Mouse (Mus musculus) stomach, embryonic 16.5 days (tissue): ENCODE results near the gene Gm20708. TPM values are rescaled to one million over a fixed set of nuclear protein-coding genes. Genes with fewer than 3 reads are reported as not detected.
"Not testable (repeated sequence)": the region's sequence is repeated elsewhere in the genome, so short reads cannot be mapped to it uniquely, and the experiment has no call there.

Source experiments
- ATAC-seq: fragments of 200-750 bp; cut with Nextera tagmentation; 2 replicates; pipeline ENCODE4 v1.8.0; 2017; ENCODE audit warnings: moderate number of reproducible peaks, moderate TSS enrichment; ENCODE audit not compliant: insufficient read depth, low FRiP score
- H3K27ac ChIP-seq: fragments of 300-500 bp; sonication (generic); 2 replicates; pipeline ENCODE4 v1.5.1; 2014; ENCODE audit warnings: low read length
- H3K27me3 ChIP-seq: fragments of 300-500 bp; sonication (generic); 2 replicates; pipeline ENCODE4 v1.6.1; 2014; ENCODE audit warnings: low read length, control low read depth, mixed read lengths; ENCODE audit not compliant: control insufficient read depth, insufficient read depth
- H3K36me3 ChIP-seq: fragments of 300-500 bp; sonication (generic); 2 replicates; pipeline ENCODE4 v1.6.1; 2014; ENCODE audit warnings: low read length; ENCODE audit not compliant: control insufficient read depth, insufficient read depth
- H3K4me1 ChIP-seq: fragments of 300-500 bp; sonication (generic); 2 replicates; pipeline ENCODE4 v1.6.1; 2014; ENCODE audit warnings: low read length, control low read depth, mixed read lengths; ENCODE audit not compliant: control insufficient read depth, insufficient read depth
- H3K4me2 ChIP-seq: fragments of 300-500 bp; sonication (generic); 2 replicates; pipeline ENCODE4 v1.6.1; 2014; ENCODE audit warnings: low read depth, low read length, mixed read lengths
- H3K4me3 ChIP-seq: fragments of 300-500 bp; sonication (generic); replicated peaks from 2 replicates; pipeline ENCODE4 v1.5.1; 2014; ENCODE audit warnings: mild to moderate bottlenecking, low read length
- H3K9ac ChIP-seq: fragments of 300-500 bp; sonication (generic); 2 replicates; pipeline ENCODE4 v1.6.1; 2014; ENCODE audit warnings: low read length
- H3K9me3 ChIP-seq: fragments of 300-500 bp; sonication (generic); replicated peaks from 2 replicates; pipeline ENCODE4 v1.6.1; 2016; ENCODE audit warnings: low read length, control low read depth; ENCODE audit not compliant: control insufficient read depth
- WGBS: fragments of 180-500 bp; shearing (Covaris S2); extraction: QIAGEN DNeasy Blood & Tissue Kit; methylation state at CpG from one replicate; pipeline ENCODE4 v1.1.7; 2014; 5-methylcytosine and 5-hydroxymethylcytosine counted together
- polyA plus RNA-seq: library from polyadenylated mRNA; unstranded; fragments of >200 nt; fragmentation: Nextera tagmentation; extraction: Ambion mirVana; gene quantifications from 2 replicates; pipeline ENCODE4 v1.2.1, GENCODE M21; 2015

Gm20708 gene
- polyA plus RNA-seq, 1 experiment from 2014 or later: 0.68 TPM

DNA sequence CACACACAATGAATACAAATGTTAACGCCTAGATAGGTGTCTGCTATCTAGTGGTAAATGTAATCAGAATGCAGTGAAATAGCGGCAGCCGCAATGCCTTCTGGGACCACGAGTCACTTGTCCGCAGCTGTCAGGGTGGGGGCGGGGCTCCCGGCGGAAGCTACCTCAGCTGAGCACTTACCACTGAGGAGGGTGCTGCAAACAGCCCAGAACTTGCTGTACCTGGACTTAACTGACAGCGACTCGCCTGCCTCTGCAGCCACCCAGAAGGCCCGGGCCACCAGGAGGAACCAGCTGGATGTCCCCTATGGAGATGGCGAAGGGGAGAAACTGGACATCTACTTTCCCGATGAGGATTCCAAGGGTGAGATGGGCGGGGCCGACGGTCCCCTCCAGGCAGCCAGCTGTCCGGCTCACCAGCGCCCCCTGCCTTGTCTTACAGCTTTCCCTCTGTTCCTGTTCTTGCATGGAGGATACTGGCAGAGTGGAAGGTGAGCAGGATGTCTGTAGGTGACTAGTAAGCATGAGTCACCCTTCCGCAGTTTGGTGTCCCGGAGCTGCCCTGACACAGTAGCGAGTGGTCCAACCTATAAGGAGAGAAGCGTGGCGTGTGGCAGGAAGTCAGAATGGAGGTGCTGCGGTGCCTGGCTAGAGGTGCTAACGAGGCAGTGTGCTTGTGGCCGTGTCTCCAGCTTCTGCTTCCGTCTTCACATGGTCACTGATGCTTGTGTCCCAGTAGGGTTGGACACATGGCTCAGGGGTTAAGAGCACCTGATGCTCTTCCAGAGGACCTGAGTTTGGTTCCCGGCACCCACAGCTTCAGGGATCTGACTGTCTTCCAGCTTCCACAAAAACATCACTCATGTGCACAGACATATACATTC is 22.9 kb downstream of the Gm20708 start:
- H3K9me3 ChIP-seq: no peaks in the 10 kb centered on the region
- peak overlapping the region; percentile 38 for H3K4me2 ChIP-seq
- no peak overlapping the region for H3K9ac ChIP-seq
- ATAC-seq: 0 out of 2 replicates have a peak, but pooled peaks have one; percentile 19
- no peaks in the 10 kb centered on the region for H3K27me3 ChIP-seq
- peaks cover 40% of the 10 kb centered on the region for H3K4me1 ChIP-seq
- no peaks in the 10 kb centered on the region for H3K36me3 ChIP-seq
- peak overlapping the region; percentile 33 for H3K4me3 ChIP-seq
- no peak overlapping the region for H3K27ac ChIP-seq
- 23% methylated on average over 28 of the region's 28 CpGs for WGBS

DNA sequence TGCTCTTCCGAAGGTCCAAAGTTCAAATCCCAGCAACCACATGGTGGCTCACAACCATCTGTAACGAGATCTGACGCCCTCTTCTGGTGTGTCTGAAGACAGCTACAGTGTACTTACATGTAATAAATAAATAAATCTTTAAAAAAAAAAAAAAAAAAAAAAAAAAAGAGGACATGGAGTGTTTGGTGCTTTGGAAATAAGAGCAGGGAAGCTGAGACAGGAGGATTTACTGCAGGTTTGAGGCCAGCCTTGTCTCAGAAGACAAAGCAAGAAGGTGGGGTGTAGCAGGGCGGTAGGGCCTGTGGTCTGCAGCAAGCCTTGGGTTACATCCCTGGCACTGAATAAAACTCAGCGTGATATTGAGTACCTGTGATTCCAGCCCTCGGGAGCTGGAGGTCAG is 24.0 kb downstream of the Gm20708 start:
- not testable (repeated sequence) for H3K27me3 ChIP-seq, H3K4me3 ChIP-seq, H3K27ac ChIP-seq, ATAC-seq, H3K9me3 ChIP-seq, H3K36me3 ChIP-seq, H3K4me2 ChIP-seq, H3K9ac ChIP-seq
- H3K4me1 ChIP-seq: peaks cover 34% of the 10 kb centered on the region
- WGBS: 93% methylated on average over 4 of the region's 6 CpGs

DNA sequence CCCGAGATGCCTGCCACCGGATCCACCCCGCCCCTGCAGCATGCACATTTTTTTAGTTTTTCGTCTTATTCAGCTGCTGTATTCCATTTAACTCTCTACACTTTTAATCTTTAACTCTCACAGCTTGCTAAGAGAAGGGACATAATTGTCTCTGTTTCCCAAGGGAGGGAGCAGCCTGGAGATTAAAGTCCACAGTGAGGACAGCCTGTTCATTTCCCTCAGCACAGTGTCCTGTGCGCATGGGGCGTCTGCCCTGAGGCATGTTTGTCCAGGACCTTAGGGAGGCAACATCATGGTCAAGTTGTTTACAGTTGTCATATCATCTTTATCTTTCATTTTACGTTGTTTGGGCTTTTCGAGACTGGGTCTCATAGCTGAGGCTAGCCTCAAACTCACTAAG is 24.6 kb downstream of the Gm20708 start:
- no peak for ATAC-seq
- no peaks in the 10 kb centered on the region for H3K9me3 ChIP-seq
- H3K9ac ChIP-seq: no peak overlapping the region
- peaks cover 28% of the 10 kb centered on the region for H3K4me1 ChIP-seq
- 75% methylated on average over 8 of the region's 8 CpGs for WGBS
- no peaks in the 10 kb centered on the region for H3K36me3 ChIP-seq
- H3K27ac ChIP-seq: no peak overlapping the region; the same call in 1 of the 2 replicates
- no peak overlapping the region for H3K4me3 ChIP-seq
- no peak overlapping the region for H3K4me2 ChIP-seq
- H3K27me3 ChIP-seq: no peaks in the 10 kb centered on the region

DNA sequence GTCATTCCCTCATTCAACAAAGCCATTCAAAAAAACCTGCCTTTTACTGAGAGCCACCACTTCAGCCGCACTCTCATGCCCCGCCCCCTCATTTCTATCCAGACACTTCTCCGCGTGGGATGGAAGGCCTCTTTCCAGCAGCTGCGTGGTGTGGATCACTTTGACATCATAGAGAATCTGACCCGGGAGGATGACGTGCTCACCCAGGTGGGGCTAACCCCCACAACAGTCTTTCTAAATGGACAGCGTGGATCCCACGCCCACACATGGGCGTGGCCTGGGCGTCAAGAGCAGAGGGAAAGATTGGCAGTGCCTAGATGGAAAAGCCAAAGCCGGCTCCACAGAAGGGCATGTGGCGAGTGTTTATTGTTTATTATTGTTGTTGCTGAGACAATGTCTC is 26.8 kb downstream of the Gm20708 start:
- ATAC-seq: no peak
- peak overlapping the region; percentile 27; the same call in 1 of the 2 replicates for H3K4me2 ChIP-seq
- H3K36me3 ChIP-seq: no peaks in the 10 kb centered on the region
- no peaks in the 10 kb centered on the region for H3K27me3 ChIP-seq
- H3K9ac ChIP-seq: no peak overlapping the region
- no peaks in the 10 kb centered on the region for H3K9me3 ChIP-seq
- peaks cover 9% of the 10 kb centered on the region for H3K4me1 ChIP-seq
- 27% methylated on average over 13 of the region's 13 CpGs for whole genome bisulfite sequencing
- no peak overlapping the region for H3K4me3 ChIP-seq
- H3K27ac ChIP-seq: no peak overlapping the region

DNA sequence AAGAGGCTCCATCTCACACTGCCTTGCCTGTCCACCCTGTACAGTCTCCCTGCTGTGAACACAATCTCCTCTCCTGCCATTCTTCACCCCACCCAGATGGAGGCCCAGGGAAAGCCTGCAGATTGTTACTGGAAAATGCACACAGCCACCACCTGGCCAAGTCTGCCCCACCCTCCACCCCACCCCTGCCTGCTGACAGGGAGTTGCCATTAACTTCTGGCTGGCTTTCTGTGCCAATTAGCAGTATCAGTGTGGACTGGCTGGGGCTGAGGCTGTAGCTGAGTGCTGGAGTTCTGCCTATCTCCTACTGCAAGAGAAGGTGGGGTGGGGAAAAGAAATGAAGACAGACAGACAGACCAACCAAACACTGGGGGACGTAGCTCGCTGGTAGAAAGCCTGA is 29.1 kb downstream of the Gm20708 start:
- Histone ChIP-seq H3K36me3 (no peaks in the 10 kb centered on the region), H3K4me1 (peaks cover 5% of the 10 kb centered on the region), H3K4me3 (no peak overlapping the region), H3K9me3 (no peaks in the 10 kb centered on the region), H3K9ac (no peak overlapping the region), H3K27me3 (no peaks in the 10 kb centered on the region), H3K27ac (peak overlapping the region; percentile 80), H3K4me2 (no peak overlapping the region)
- WGBS: 38% methylated on average over 2 of the region's 2 CpGs
- ATAC-seq: peak; percentile 92

DNA sequence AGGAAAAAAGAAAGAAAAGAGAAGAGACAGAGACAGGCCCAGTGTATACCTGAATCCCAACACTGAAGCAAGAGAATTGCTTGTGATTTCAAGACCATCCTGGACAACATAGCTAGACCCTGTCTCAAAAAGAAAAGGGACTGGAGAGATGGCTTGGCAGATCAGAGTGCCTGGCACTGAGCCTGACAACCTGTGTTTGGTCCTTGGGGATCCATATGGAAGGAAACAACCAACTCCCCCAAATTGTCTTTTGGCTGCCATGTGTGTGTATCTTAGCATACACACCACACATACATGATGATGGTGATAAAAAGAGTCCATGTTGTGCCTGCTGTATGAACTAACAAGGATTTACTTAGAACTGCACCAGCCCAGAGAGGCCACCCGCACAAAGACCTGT is 29.6 kb downstream of the Gm20708 start:
- no peak for ATAC-seq
- Histone ChIP-seq H3K4me3 (no peak overlapping the region), H3K4me1 (peaks cover 5% of the 10 kb centered on the region), H3K9ac (no peak overlapping the region), H3K4me2 (no peak overlapping the region), H3K27ac (peak overlapping the region; percentile 80), H3K9me3 (no peaks in the 10 kb centered on the region), H3K36me3 (no peaks in the 10 kb centered on the region), H3K27me3 (no peaks in the 10 kb centered on the region)
- 75% methylated on average over 1 of the region's 1 CpGs for WGBS

DNA sequence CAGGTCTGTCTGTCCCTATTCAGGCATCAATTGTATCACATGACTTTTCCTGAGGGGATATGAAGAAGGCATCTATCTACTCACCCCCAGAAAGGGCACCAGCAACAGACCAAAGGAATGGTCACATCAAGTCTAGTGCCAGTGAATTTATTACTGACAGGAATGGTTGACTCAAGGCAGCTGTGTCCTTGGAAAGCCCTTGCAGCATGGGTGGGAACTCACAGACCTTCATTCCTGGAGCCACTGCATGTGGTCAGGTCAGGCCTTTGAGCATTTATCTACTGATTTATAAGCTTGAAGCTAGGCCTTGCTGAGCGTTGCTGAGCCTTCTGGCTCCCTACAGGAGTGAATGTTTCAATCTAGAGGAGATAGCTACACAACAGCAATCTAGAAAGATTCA is 31.4 kb downstream of the Gm20708 start:
- 26% methylated on average over 1 of the region's 1 CpGs for WGBS
- no peak overlapping the region for H3K4me2 ChIP-seq
- no peak for ATAC-seq

DNA sequence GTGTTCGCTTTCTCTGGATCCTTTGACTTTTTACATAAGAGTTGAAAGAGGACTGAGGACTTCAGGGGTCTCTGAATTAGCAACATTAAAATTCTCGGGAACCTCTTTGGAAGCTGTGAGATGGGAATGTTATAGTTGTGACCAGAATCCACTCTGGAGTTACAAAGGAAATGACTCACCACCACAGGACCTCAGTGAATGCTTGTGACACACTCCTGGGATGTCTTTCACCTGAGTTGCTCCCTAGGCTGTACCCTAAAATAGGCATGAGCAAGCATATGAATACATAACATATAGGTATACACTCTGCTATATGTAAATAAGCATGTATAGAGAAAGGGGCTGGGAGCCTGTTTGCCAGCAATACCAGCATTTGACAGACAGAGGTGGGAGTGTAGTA is 34.0 kb downstream of the Gm20708 start:
- Histone ChIP-seq H3K27me3 (no peaks in the 10 kb centered on the region), H3K4me2 (no peak overlapping the region), H3K9ac (no peak overlapping the region), H3K36me3 (no peaks in the 10 kb centered on the region), H3K9me3 (no peaks in the 10 kb centered on the region), H3K4me1 (peaks cover 12% of the 10 kb centered on the region), H3K4me3 (no peak overlapping the region), H3K27ac (no peak overlapping the region)
- no peak for ATAC-seq
- 83% methylated on average over 2 of the region's 2 CpGs for WGBS

More for the DNA sequence above, 31.4 kb downstream of the Gm20708 start:
- Histone ChIP-seq H3K27ac (no peak overlapping the region), H3K9me3 (no peaks in the 10 kb centered on the region), H3K4me1 (peaks cover 5% of the 10 kb centered on the region), H3K4me3 (no peak overlapping the region), H3K9ac (no peak overlapping the region), H3K36me3 (no peaks in the 10 kb centered on the region), H3K27me3 (no peaks in the 10 kb centered on the region)

DNA sequence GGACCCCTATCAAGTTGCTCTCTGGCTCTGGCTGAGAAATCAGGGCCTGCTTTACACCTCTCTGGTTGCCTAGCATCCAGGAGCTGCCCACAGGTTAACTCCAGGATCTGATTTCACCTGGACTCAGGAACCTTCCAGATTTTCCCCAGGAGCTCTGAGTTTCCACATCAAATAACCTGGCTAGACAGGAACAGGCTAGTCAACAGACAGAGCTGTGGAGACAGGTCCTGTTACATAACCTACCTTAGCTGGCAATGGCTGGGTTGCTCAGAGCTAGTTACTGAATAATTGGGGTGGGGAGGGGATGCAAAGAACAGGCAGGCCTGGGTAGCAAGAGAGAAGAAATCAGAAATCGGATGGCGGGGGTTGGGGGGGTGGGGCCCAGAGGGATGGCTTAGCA is 35.5 kb downstream of the Gm20708 start:
- peaks cover 17% of the 10 kb centered on the region for H3K4me1 ChIP-seq
- 0 out of 2 replicates have a peak overlapping the region, but pooled peaks have one; percentile 9 for H3K27ac ChIP-seq
- no peaks in the 10 kb centered on the region for H3K36me3 ChIP-seq
- H3K9ac ChIP-seq: peak overlapping the region; percentile 46; the same call in 1 of the 2 replicates
- H3K4me3 ChIP-seq: no peak overlapping the region
- H3K27me3 ChIP-seq: no peaks in the 10 kb centered on the region
- 60% methylated on average over 2 of the region's 2 CpGs for WGBS
- H3K9me3 ChIP-seq: no peaks in the 10 kb centered on the region
- H3K4me2 ChIP-seq: no peak overlapping the region
- no peak for ATAC-seq
